Mouse (Mus musculus) adrenal gland, postnatal 25 days (tissue): ENCODE measurements around the gene Eef2. TPM values are rescaled to one million over a fixed set of nuclear protein-coding genes. Genes with fewer than 3 reads are reported as not detected.

Experiments used
- DNase-seq: peaks from one replicate; pipeline ENCODE4 v3.0.0; 2021; ENCODE audit warnings: mixed read lengths
- long read RNA-seq: library from polyadenylated mRNA; stranded (forward); transcript quantifications from one replicate; pipeline ENCODE4 v2.0.0, GENCODE M21; 2021
- total RNA-seq: library from RNA; stranded (reverse); gene quantifications from 2 replicates; pipeline ENCODE4 v1.2.3, GENCODE M21; 2021

Eef2 gene
- total RNA-seq: 1,495 and 1,572 TPM in 2 replicates
- long read RNA-seq, transcript Eef2-201 (14 exons, 3,089 nt): major isoform, 779 of 1,518 reads
- long read RNA-seq, partial matches to known transcripts: 704 of 1,518 reads
- long read RNA-seq, other reads (novel, unspliced or antisense): 35 of 1,518 reads

GRCm38 (mm10) chr10:81176466-81177271 lies at the start of gene Eef2:
TSS of gene Eef2 (plus strand) at chr10:81176631.
- DNase-seq: peak; percentile 100

DNA sequence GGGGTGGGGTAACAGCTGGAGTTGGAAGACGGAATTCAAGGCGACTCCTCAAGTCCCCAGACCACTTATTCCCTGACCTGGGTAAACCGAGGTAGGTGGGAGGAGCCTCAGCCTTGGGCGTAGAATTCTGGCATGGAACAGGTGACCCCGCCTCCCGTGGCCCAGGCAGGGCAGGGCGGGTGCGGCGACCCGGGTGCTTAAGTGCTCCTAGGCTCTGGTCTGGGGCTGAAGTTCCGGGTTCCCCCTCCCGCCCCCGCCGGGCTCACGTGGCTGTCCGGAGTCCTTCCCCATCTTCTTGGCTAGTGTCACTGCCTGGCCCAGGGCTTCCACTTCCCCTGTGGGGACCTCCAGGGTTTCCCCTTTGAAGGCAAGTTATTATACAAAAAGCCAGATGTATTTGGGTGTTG lies 42.2 kb upstream of the Eef2 start:
- DNase-seq: peak; percentile 59

DNA sequence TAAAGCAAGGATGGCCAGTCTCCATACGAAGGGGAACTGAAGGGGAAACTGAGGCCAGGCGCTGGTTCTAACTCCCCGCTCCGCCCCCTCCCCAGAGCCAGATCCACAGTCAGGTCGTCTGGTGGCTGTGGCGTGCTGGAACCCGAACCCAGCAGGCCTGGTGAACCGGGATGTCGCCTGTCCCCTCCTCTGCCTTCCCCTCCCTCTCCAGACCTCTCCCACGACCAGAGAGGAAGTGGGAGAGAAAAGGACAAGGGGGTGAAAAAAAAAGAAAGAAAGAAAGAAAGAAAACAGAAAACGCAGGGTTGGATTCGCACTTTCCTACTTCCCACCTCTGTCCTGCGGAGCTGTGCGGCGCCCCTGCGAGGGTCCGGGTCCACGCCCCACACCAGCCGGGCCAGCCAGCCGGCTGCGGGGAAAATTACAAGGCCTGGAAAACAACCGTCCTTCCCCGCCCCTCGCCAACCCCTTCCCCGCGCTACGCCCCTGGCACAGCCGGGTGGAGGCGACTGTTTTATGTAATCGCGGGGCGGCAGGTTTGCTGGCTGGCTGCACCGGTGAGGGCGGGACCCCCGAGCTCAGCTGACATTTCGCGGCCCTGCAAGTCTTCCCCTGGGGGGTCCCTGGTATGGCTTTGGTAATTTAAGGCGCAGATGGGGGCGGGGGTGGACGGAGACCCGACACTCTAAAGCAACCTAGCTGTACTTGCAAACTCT lies 41.3 kb upstream of the Eef2 start, which contains the start of gene Zbtb7a:
Gene Zbtb7a (plus strand): TSS at position 255 of the 716 bp plus-strand sequence.
- DNase-seq: peak; percentile 49

- DNase-seq: peak; percentile 72
These were observed 40.4 kb upstream of the Eef2 start for GRCm38 (mm10) chr10:81135831-81136705.

DNA sequence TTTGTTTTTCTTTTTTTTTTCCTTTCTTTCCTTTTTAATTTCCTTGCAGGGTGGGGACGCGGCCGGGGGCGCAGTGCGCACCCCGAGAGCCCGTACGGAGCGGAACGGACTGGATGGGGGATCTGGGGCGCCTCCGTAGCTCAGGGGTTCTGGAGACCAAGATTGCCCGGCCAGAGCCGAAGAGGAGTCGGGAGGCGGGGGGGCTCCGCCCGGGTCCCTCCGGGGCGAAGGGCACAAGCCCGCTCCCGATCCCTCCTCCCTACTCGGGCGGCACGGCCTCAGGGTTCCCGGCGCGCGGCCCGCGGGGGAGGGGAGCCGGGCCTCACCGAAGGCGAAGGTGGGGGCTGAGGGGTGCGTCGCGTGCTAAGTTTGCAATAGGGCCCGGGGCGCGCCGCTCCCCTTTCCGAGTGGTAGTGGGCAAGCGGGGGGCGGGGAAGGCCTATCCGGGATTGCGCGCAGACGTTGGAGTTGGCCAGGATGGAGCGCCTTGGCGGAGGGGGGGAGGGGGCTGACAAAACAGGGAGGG lies 39.7 kb upstream of the Eef2 start:
- peak; percentile 82 for DNase-seq

- peak; percentile 99 for DNase-seq
These were observed 38.9 kb upstream of the Eef2 start for GRCm38 (mm10) chr10:81137252-81138130.

DNA sequence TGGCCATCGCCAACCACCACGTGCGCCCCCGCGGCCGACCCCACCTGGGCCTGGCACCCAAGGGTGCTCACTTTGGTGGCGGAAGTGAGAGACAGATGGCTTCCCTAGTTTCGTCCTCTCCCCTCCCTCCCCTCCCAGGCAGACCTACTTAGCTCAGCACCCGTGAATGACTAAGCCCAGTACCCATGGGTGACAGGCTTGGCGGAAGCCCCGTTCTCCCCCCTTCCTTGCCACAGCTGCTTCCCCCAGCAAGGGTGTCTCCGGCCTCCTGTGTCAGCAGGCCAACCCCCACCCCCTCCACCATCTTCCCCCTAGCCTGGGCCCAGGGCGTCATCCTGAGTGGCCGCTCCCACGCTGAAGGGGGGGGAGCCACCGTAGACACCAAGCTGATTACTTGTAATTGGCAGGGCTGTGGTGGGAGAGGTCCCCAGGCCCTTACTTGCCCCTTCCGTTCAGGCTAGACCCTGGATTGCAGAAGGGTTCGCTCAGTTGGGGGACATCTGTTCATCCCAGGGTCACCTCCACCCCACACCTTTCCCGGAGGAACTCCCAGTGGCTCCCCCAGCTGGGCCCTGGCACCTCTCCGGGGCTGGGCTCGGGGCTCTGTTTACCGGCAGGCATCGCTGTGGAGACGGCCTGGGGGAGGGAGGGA lies 38.2 kb upstream of the Eef2 start:
- DNase-seq: no peak

- no peak for DNase-seq
These were observed 37.5 kb upstream of the Eef2 start for GRCm38 (mm10) chr10:81138821-81139528.

DNA sequence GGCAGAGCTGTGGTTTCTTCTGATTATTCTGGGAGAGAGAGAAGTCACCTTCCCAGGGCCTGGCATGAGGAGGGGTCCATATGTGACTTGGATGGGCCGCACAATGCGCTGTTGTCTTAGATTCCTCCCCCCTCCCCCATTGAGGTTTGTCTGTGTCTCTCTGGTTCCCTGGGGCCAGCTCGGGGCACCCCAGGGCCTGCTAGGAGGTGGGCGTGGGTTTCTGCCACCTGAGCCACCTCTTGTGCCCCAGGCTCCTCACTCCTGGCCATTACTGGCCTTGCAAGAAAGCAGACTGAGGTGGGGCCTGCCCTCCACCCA lies 36.9 kb upstream of the Eef2 start:
- DNase-seq: no peak

DNA sequence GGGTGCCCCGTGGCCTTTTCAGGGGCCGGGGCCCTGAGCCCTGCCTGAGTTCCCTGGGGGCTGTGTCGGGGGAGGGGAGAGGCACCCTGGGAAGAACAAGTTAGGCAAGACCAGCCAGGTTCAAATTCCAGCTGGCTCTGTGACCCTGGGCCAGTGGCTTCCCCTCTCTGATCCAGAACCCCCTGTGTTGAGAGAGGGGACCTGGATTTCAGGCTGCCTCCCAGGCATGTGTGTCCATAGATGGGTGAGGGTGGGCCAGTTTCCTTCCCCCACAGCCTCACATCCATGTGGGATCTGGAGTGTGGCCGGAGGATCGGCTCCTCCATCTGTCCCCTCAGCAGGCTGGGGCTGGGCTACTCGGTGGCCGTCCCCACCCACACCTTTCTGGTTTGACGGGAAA lies 36.4 kb upstream of the Eef2 start:
- DNase-seq: no peak

DNA sequence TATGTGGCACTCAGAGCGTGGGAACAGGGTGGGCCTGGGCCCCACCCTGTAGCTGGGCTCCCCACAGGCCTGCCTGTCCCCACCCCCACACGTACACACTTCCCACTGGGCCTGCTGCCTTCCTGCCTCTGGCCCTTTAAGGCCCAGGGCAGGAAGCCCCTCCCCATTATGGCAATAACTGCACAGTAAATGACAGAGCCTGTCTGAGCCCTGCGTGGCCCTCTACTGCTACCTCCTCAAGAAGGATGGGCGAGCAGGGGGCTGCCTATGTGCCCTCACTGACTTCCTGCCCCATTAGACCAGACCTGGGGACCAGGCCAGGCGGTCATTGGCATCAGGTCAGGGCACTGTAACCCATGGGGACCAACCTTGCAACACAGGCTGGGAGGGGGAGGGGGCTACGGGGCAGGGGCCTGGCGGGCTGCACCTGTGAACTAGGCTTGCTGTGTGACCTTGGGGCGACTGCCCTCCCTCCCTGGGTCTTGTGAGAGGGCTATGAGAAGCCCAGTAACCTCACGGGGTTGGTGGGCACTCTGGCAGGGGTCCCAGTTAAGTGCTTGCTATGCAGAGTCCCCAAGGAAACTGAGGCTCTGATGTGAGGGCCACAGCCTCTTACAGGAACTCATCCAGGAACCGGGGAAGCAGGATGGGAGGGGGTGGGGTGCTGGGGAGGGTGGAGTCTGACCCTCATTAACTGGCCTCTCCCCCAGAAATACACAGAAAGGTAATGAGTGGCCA lies 35.5 kb upstream of the Eef2 start:
- no peak for DNase-seq

DNA sequence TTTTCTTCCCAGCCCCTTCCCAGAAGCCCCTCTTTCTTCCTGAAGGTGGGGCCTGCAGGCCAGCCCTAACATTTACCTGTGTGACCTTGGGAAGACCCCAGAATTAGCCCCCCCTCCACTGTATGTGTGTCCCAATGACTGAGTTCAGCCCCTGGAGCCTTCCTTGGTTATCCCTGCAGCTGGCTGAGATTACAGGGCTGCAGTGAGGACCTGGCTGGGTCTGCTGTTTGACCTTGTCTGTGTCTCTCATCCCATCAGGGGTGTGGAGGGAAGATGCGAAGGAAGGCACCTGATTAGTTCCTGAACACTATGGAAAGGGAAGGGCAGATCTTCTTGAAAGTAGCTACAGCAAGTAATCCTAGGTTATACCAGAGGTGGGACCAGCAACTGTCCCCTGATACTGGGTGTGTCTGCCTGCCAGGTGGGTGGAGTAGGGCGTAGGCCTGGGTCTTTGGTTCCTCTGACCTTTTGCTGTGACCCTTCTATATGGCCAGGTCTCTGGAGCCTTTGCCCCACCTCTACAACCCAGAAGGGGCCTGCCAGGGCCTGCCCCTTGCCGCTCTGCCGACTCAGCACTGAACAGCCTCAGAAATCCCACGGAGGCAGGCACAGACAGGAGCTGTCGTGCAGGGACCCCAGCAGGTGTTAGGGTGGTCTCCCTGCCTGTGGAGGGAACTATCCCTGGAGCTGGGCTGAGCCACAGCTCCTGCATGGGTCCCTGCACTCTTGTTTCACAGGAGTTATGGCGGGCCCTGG lies 34.8 kb upstream of the Eef2 start:
- DNase-seq: no peak

- DNase-seq: no peak
These were observed 33.9 kb upstream of the Eef2 start for GRCm38 (mm10) chr10:81142551-81142981.

DNA sequence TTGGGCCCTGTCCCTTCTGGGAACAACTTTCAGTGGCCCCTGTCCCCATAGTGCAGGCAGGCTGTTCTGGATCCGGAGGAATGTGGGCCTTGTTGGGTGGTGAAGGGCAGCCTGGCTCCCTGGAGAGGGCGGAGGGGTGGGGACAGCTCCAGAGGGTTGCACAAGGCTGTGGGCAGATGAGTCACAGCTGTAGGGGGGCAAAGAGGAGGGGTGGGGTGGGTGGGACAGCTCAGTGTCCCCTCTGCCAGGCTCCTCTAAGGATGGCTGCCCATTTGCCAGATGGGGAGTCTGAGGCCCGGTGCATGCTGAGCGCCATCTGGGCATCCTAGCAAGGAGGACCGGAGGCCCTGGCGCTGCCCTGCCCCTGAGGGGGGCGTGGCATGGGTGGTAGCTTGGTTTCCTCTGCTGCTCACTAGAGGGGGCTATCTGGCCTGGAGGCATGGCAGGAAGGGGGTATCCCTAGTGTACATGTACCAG lies 33.2 kb upstream of the Eef2 start:
- DNase-seq: peak; percentile 71

DNA sequence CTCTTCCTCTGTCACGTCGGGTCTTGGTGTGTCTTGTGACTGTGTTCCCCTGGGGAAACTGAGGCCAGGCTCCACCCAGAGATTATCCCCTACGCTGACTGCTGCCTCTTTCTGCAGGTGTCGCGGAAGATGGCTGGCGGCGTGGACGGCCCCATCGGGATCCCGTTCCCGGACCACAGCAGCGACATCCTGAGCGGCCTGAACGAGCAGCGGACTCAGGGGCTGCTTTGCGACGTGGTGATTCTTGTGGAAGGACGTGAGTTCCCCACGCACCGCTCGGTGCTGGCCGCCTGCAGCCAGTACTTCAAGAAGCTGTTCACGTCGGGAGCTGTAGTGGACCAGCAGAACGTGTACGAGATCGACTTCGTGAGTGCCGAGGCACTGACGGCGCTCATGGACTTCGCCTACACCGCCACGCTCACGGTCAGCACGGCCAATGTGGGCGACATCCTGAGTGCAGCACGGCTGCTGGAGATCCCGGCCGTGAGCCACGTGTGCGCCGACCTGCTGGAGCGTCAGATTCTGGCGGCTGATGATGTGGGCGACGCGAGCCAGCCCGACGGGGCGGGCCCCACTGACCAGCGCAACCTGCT lies 32.5 kb upstream of the Eef2 start:
- no peak for DNase-seq

GRCm38 (mm10) chr10:81144667-81145066 lies 31.8 kb upstream of the Eef2 start:
- DNase-seq: peak; percentile 56

DNA sequence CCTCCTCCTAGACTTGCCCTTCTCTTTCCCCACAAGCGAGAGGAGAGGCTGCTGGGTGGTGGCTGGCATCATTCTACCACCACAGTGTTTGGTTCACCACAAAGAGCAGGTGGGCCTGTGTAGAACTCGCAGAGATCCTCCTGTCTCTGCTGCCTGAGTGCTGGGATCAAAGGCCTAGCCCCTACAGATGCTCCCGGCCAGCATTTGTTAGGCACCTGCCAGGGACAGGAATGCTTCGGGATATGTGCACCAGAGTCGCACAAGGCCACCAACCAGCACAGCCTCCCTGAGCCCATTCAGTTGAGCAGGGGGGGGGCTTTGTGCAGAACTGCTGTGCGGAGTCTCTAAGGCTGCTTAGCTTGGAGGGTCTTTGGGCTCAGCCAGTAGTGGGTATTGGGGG lies 31.1 kb upstream of the Eef2 start:
- no peak for DNase-seq

DNA sequence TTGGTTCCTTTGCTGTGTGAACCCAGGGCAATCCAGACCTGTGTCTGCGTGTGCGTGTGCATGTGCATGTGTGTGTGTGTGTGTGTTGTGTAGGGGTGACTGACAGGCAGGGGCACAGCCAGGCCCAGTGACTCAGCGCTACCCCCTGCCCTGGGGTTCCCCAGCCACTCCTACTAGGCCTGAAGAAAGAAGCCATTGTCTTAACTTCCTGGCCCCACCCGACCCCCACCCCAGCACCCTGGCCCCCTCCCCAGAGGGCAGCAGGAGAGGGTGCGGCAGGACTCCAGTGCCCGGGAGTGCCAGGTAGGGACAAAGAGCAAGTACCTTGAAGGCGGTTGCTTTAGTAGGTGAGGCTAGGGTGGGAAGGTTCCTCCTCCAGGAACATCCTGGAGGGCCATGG lies 30.7 kb upstream of the Eef2 start:
- DNase-seq: no peak
